Mouse (Mus musculus): ENCODE data around the gene Gm11239. TPM values are rescaled to one million over a fixed set of nuclear protein-coding genes. Genes with fewer than 3 reads are reported as not detected.
"Not testable (repeated sequence)": the region's sequence is repeated elsewhere in the genome, so short reads cannot be mapped to it uniquely, and the experiment has no call there.

Gm11239 gene
- not detected in 2 replicates for polyA plus RNA-seq (2012; rRNA removed)

DNA sequence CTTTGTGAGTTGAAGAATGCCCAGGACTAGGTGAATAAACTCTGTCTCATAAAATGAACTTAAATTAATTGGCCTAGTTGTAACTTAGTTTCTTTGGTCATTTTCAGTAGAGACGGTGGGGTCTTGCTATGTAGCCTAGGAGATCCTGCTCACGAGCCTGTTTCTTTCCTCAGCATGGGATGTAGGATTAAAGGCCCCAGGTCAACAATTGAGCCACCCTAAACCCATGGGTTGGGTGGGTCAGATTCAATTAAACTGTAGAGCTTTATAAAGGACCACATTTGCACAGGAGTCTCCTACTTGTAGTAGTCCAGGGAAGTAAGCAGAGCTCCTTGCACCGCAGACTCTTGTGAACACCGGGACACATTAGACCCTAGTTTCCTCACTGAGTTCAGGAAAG lies at the start of gene Gm11239:
Gm11239 (plus strand) TSS at position 301 of the 400 bp plus-strand sequence.
- H3K4me3 ChIP-seq (ENCODE audit: control insufficient read depth, insufficient read depth, low read length); H3K27ac ChIP-seq (ENCODE audit: control insufficient read depth, insufficient read depth, low read length); DNase-seq; H3K36me3 ChIP-seq (ENCODE audit: control insufficient read depth, insufficient read depth, low read length); H3K4me1 ChIP-seq (replicated peaks; ENCODE audit: control insufficient read depth, insufficient read depth, low read length); H3K27me3 ChIP-seq (ENCODE audit: control insufficient read depth, insufficient read depth, low read length): not testable (repeated sequence)
- WGBS, result no CpG with 5 or more reads among the region's 4 CpGs

DNA sequence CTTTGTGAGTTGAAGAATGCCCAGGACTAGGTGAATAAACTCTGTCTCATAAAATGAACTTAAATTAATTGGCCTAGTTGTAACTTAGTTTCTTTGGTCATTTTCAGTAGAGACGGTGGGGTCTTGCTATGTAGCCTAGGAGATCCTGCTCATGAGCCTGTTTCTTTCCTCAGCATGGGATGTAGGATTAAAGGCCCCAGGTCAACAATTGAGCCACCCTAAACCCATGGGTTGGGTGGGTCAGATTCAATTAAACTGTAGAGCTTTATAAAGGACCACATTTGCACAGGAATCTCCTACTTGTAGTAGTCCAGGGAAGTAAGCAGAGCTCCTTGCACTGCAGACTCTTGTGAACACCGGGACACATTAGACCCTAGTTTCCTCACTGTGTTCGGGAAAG lies 45.5 kb upstream of the Gm11239 start, which contains the start of gene Gm11237:
Gm11237 (plus strand) TSS at position 301 of the 400 bp plus-strand sequence.
- not testable (repeated sequence) for H3K36me3 ChIP-seq (ENCODE audit: control insufficient read depth, insufficient read depth, low read length); H3K4me3 ChIP-seq (ENCODE audit: control insufficient read depth, insufficient read depth, low read length); H3K27ac ChIP-seq (ENCODE audit: control insufficient read depth, insufficient read depth, low read length); DNase-seq; H3K27me3 ChIP-seq (ENCODE audit: control insufficient read depth, insufficient read depth, low read length); H3K4me1 ChIP-seq (replicated peaks; ENCODE audit: control insufficient read depth, insufficient read depth, low read length)
- WGBS, result no CpG with 5 or more reads among the region's 3 CpGs

DNA sequence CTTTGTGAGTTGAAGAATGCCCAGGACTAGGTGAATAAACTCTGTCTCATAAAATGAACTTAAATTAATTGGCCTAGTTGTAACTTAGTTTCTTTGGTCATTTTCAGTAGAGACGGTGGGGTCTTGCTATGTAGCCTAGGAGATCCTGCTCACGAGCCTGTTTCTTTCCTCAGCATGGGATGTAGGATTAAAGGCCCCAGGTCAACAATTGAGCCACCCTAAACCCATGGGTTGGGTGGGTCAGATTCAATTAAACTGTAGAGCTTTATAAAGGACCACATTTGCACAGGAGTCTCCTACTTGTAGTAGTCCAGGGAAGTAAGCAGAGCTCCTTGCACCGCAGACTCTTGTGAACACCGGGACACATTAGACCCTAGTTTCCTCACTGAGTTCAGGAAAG lies 30.3 kb upstream of the Gm11239 start, which contains the start of gene Gm11236:
Gm11236 (plus strand) TSS at position 301 of the 400 bp plus-strand sequence.
- not testable (repeated sequence) for H3K36me3 ChIP-seq (ENCODE audit: control insufficient read depth, insufficient read depth, low read length); H3K27ac ChIP-seq (ENCODE audit: control insufficient read depth, insufficient read depth, low read length); DNase-seq; H3K27me3 ChIP-seq (ENCODE audit: control insufficient read depth, insufficient read depth, low read length); H3K4me3 ChIP-seq (ENCODE audit: control insufficient read depth, insufficient read depth, low read length); H3K4me1 ChIP-seq (replicated peaks; ENCODE audit: control insufficient read depth, insufficient read depth, low read length)
- WGBS, result no CpG with 5 or more reads among the region's 4 CpGs

DNA sequence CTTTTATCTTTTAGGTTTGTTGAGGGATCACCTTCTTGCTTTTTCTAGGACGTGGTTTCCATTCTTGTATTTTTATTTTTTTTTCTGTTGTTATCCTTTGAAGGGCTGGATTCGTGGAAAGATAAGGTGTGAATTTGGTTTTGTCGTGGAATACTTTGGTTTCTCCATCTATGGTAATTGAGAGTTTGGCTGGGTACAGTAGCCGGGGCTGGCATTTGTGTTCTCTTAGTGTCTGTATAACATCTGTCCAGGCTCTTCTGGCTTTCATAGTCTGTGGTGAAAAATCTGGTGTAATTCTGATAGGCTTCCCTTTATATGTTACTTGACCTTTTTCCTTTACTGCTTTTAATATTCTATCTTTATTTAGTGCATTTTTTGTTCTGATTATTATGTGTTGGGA lies 6.3 kb upstream of the Gm11239 start:
- not testable (repeated sequence) for H3K4me3 ChIP-seq (ENCODE audit: control insufficient read depth, insufficient read depth, low read length); H3K27me3 ChIP-seq (ENCODE audit: control insufficient read depth, insufficient read depth, low read length); H3K36me3 ChIP-seq (ENCODE audit: control insufficient read depth, insufficient read depth, low read length); H3K4me1 ChIP-seq (replicated peaks; ENCODE audit: control insufficient read depth, insufficient read depth, low read length); DNase-seq; H3K27ac ChIP-seq (ENCODE audit: control insufficient read depth, insufficient read depth, low read length)
- WGBS, result 89% methylated on average over 4 of the region's 4 CpGs

DNA sequence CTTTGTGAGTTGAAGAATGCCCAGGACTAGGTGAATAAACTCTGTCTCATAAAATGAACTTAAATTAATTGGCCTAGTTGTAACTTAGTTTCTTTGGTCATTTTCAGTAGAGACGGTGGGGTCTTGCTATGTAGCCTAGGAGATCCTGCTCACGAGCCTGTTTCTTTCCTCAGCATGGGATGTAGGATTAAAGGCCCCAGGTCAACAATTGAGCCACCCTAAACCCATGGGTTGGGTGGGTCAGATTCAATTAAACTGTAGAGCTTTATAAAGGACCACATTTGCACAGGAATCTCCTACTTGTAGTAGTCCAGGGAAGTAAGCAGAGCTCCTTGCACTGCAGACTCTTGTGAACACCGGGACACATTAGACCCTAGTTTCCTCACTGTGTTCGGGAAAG lies 15.1 kb downstream of the Gm11239 start, which contains the start of gene Gm428:
Gm428 (plus strand) TSS at position 301 of the 400 bp plus-strand sequence.
- H3K4me3 ChIP-seq (ENCODE audit: control insufficient read depth, insufficient read depth, low read length); H3K27me3 ChIP-seq (ENCODE audit: control insufficient read depth, insufficient read depth, low read length); DNase-seq; H3K27ac ChIP-seq (ENCODE audit: control insufficient read depth, insufficient read depth, low read length); H3K4me1 ChIP-seq (replicated peaks; ENCODE audit: control insufficient read depth, insufficient read depth, low read length); H3K36me3 ChIP-seq (ENCODE audit: control insufficient read depth, insufficient read depth, low read length): not testable (repeated sequence)
- 85% methylated on average over 1 of the region's 4 CpGs for WGBS

DNA sequence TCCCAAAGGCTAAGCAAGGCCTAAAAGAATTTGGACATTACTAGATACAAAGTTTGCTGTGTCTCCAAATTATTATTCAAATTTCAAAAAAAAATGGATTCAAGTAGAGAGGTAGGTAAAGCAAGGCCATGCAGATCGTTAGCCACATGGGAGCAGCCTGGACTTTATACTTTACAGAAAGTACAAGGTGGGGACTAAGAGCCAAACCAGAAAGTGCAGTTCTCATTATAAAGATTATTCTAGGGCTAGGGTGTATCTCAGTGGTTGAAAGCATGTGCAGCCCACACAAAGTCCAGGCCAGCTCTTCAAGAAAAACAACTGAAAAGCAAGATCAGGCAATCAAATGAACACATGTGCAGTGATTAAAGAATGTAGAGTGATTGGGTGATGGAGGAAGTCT lies 50.6 kb downstream of the Gm11239 start:
- Histone ChIP-seq H3K27ac (ENCODE audit: control insufficient read depth, insufficient read depth, low read length) (no peak overlapping the region), H3K27me3 (ENCODE audit: control insufficient read depth, insufficient read depth, low read length) (no peaks in the 10 kb centered on the region), H3K4me3 (ENCODE audit: control insufficient read depth, insufficient read depth, low read length) (no peak overlapping the region), H3K36me3 (ENCODE audit: control insufficient read depth, insufficient read depth, low read length) (no peaks in the 10 kb centered on the region), H3K4me1 (replicated peaks; ENCODE audit: control insufficient read depth, insufficient read depth, low read length) (no peaks in the 10 kb centered on the region)
- no peak for TF ChIP-seq POLR2A (IDR thresholded peaks at IDR 0.05; ENCODE audit: control insufficient read depth, extremely low read depth, insufficient read depth, low read length, poor library complexity)
- TF ChIP-seq CTCF (IDR thresholded peaks at IDR 0.05; ENCODE audit: borderline replicate concordance, control insufficient read depth, extremely low read depth, insufficient read depth, low read length, poor library complexity), result no peak
- DNase-seq, result no peak
- WGBS, result 87% methylated on average over 1 of the region's 1 CpGs

DNA sequence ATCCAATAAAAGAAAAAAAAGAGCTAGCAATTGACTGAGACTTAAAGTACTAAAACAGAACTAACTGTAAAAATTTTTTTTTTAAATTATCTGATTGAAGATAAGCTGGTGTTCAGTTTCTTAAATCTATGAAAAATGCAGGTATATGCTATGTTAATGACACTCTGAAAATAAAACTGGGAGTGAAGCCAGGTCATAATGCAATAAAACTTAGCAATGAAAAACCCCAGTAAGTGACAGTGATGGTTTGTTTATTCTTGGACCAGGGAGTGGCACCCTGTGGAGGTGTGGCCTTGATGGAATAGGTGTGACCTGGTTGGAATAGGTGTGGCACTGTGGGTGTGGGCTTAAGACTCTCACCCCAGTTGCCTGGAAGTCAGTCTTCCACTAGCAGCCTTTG lies 51.7 kb downstream of the Gm11239 start:
- no peak overlapping the region for H3K27ac ChIP-seq (ENCODE audit: control insufficient read depth, insufficient read depth, low read length)
- no peak overlapping the region for H3K4me3 ChIP-seq (ENCODE audit: control insufficient read depth, insufficient read depth, low read length)
- H3K27me3 ChIP-seq (ENCODE audit: control insufficient read depth, insufficient read depth, low read length), result no peaks in the 10 kb centered on the region
- H3K36me3 ChIP-seq (ENCODE audit: control insufficient read depth, insufficient read depth, low read length), result no peaks in the 10 kb centered on the region
- TF ChIP-seq POLR2A (IDR thresholded peaks at IDR 0.05; ENCODE audit: control insufficient read depth, extremely low read depth, insufficient read depth, low read length, poor library complexity), result no peak
- TF ChIP-seq CTCF (IDR thresholded peaks at IDR 0.05; ENCODE audit: borderline replicate concordance, control insufficient read depth, extremely low read depth, insufficient read depth, low read length, poor library complexity), result no peak
- DNase-seq, result no peak
- no peaks in the 10 kb centered on the region for H3K4me1 ChIP-seq (replicated peaks; ENCODE audit: control insufficient read depth, insufficient read depth, low read length)

Other genes with a start within 250 kb of the Gm11239 start
- gene Gm11238, start 60.5 kb upstream of the Gm11239 start, polyA plus RNA-seq (2012; rRNA removed), result not detected in 2 replicates
- not detected in 2 replicates for gene Gm11237, start 45.4 kb upstream of the Gm11239 start, polyA plus RNA-seq (2012; rRNA removed)
- gene Gm11236, start 30.2 kb upstream of the Gm11239 start, polyA plus RNA-seq (2012; rRNA removed), result not detected in 2 replicates
- gene Gm428, start 15.2 kb downstream of the Gm11239 start, polyA plus RNA-seq (2012; rRNA removed), result not detected in 2 replicates
- gene Rasef, start 122.6 kb downstream of the Gm11239 start, polyA plus RNA-seq (2012; rRNA removed), result 0.77 and 1.1 TPM in 2 replicates
- gene Gm11758, start 207.9 kb downstream of the Gm11239 start, polyA plus RNA-seq (2012; rRNA removed), result not detected in 2 replicates
- not detected in 2 replicates for gene Gm11757, start 222.8 kb downstream of the Gm11239 start, polyA plus RNA-seq (2012; rRNA removed)
- not detected in 2 replicates for gene Gm13871, start 237.6 kb downstream of the Gm11239 start, polyA plus RNA-seq (2012; rRNA removed)